Mouse (Mus musculus) adrenal gland, adult 8-10 months (tissue): ENCODE measurements around the gene Fam151a. TPM values are rescaled to one million over a fixed set of nuclear protein-coding genes. Genes with fewer than 3 reads are reported as not detected.
"Not testable (repeated sequence)": the region's sequence is repeated elsewhere in the genome, so short reads cannot be mapped to it uniquely, and the experiment has no call there.

Source experiments
- DNase-seq: peaks from one replicate; pipeline ENCODE4 v3.0.0; 2022
- total RNA-seq, 4 experiments: library from RNA; stranded (reverse); gene quantifications; 2 replicates each; pipeline ENCODE4 v1.2.4; 2022

The Fam151a gene
- total RNA-seq, 4 experiments from 2014 or later: 0.17 TPM; not detected in 3

DNA sequence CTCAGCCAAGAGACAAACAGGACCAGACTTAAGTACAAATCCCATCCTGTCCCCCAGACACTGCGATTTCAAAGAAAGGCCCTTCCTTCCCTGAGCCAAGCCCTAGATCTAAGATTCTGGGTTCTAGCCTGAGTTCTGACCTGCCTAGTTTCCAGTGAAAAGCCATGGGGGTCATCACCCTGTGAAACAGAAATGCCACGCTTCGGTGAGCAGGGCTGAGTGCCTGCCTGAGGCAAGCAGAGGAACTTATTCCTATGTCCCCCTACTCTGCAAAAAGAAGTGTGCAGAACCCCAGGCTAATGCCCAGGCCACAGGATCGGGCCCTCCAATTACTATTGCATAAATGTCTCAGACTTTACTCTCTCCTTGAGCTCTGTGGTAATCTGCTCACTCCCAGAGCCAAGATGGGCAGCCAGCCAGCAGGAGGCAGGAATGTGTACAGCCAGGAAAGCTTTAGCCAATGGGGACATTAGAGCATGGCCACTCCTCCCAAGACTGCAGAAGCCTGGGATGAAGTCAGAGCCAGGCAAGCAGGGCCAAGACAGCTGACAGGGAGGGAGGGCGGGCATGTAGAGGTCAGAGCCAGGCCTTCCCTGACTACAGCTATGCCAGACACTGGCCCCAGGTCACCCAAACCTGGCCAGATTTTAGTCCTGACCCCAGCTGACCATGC, 44.6 kb downstream of the Fam151a start:
- peak; percentile 96 for DNase-seq

DNA sequence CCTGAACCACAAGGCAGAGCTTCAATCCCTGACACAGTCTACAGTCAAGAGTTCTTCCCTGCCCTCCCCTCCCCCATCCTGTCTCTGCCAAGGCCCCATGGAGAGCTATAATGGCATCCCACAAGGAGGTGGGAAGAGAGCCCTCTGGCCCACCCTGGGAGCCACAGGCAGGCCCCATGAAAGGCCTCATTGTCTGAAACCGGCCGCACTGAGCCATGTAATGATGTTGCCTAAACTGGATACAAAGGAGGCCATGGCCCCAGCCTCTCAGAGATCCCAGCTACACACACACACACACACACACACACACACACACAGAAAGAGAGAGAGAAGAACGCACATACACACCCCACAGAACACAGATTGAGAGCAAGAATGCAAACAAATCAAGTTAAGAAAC, 46.4 kb downstream of the Fam151a start:
- no peak for DNase-seq

DNA sequence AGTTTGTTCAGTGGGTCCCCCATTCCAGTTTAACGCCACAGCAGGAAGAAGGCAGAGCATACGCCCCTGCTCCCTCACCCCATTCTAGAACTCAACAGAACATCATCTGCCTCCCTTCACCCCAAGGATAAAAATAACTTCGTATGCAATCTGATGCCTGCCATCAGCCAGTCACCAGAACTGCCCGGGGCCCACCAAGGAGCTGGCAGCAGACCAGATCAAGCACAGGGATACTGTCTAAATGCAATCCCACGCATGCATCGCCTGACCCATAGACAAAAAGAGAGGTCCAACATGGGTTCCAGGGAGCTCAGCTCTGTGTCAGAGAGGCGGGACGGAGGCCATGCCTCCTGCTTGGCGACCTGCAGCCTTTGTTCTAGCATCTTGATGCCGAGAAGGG, 49.4 kb downstream of the Fam151a start:
- DNase-seq: no peak

DNA sequence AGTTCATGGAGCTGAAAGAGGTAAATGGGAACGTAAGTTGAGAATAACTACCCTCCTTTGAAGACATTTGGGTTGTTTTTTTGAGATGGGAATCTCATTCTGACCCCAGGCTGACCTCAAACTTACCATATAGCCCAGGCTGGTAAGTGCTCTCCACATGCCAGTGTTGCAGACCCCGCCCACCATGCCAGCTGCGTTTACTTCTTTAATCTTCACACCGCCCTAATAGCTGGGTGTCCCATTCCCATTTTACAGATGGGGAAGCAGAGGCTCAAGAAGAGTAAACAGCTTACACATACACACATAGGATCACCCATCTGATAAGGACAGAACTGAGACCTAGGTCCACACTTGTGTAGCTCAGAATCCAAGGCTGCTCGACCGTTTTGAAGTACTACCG, 51.1 kb downstream of the Fam151a start:
- no peak for DNase-seq

DNA sequence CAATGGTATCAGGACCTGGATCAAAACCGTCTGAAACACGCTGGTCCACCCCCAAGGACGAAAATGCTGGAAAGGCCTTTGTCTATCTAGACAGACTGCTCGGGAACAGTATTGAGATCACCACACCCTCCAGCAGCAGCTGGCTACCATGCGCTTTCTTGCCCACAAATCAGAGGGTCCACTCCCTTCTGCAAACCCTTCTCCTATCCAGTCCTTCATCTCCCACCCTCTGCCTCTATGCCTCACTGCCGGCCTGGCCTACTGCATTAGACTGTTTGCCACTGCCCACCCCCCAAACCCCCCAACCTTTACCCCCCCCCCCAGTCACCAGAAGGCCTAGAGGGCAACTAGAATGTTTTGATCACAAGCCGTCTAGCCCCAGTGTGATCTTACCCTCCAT, 51.7 kb downstream of the Fam151a start:
- no peak for DNase-seq

DNA sequence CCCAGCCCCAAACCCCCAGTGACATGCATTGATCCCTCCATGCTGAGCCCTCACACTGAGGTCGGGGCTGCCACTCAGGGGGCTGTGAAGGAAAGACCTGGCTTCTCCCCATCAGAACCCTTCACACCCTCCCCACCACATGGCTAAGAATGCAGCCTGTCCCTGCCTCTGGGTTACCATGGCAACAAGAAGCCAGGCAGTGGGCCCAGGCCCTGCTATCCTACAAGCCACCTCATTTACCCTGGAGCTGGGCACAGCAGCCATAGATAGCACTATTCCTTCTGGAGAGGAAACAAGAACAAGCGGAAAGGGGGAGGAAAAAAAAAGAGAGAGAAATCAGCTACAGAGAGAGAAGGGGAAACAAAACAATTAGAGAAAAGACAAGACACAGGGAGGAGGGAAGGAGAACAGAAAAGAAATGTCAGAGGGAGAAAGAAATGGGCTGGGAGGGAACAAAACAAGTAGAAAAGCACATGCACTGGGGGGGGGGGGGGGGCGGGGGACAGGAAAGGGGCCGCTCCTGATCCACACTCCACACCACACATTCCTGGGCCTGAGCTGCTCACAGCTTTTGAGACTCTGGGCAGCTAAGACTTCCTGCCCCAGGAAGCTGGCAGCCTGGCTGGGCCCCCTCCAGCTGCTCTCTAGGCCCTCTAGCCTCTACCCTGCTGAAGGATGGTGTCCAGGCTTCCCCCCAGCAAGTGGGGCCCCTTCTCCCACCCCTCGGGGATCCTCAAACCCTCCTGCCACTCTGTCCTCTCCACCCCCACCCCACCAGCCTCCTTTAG, 52.3 kb downstream of the Fam151a start:
- no peak for DNase-seq

DNA sequence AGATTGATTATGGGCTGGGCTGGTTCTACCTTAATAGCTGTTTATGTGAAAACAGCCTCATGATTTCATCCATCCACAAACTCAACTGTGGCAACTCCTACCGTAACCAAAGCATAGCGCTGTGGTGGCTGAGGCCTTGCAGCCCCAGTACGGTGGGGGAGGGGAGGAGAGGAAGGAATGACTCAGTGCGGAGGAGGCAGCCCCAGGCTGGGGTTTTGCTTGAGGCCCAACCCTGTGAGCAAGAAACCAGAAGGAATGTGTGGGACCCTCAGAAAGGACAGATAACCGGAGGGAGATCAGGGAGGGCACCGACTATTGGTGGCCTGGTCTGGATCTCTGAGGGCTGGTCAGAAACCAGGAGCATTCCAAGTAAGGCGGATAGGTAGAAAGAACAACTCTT, 54.1 kb downstream of the Fam151a start:
- DNase-seq: no peak

DNA sequence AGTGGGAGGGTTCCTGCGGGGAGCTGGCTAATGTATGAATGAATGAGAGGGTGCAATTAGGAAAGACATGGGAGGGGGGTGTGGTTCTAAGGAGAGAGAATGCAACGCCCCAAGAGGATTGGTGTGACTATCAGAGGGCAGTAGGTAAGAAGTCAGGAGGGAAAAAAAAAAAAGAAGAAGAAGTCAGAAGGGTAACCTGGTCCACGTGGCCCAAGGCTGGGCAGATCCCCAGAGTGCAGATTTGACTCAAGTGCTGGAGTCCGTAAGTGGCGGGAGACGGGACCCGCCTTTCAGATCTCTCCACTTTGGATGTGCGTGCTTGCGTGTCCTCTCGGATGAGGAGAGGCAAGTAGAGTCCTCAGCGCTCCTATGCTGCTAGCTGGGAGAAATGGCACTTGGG, 54.9 kb downstream of the Fam151a start:
- DNase-seq: no peak

DNA sequence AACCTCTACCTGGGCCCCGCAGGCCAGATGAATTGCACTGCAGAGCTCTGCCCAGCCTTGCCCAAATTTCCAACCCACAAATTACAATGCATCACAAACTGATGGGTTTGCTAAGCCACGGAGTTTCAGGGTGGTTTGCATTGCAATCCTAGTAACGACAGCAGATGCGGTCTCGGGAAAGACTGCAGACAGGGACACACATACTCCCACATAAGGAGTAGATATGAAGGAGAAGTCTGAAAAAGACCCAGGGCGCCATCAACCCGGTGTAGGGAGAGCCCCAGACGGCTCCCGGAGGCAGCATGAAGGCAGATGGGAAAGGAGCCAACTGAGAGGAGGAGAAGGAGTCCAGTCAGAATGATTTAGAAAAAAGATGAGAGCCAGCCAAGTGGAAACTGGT, 56.0 kb downstream of the Fam151a start:
- DNase-seq: no peak

DNA sequence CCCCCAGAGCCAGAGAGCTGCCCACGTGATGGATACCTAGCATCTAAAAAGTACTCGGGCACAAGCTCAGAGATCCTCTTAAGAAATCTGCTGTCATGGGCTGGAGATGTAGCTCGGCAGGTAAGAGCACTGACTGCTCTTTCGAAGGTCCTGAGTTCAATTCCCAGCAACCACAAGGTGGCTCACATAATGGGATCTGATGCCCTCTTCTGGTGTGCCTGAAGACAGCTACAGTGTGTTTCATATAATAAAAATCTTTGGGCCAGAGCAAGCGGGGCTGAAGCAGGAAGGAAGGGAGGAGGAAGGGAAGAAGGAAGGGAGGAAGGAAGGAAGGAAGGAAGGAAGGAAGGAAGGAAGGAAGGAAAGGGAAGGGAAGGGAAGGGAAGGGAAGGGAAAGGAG, 56.5 kb downstream of the Fam151a start:
- not testable (repeated sequence) for DNase-seq

DNA sequence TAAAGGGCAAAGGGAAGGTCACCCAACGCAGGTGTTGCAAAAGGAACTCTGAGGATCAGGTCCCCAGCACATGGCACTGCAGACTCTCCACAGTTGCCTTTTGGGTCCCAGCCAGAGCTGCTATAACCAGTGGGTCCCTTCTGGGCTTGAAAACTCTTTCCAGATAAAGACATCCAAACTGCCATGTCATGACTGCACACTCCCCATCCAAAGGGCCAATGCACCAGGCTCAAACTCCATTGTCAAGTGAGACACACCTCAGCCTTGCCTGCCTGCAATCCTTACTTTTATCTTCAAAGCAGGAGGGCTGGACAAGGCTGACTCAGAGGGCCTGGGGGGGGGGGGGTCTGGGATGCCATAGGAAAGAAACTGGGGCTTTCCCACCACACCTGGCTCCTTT, 57.2 kb downstream of the Fam151a start:
- no peak for DNase-seq

DNA sequence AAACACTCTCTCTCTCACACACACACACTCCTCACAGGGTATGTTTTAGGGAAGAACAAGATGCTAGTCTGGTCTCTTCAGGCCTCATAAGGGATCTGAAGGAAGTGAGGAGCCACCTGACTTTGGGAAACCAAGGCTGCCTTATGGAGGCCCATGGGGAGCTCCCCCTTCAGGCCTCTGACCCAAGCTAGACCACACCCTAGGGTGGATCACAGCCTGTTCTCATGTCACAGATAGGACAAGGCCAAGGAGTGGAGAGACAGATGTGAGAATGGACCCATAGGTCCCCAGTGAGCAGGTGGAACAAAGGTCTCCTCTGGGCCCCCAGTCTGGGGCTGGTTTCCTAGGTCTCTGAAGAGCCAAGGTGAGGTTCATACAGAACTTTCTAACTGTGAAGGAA, 58.6 kb downstream of the Fam151a start:
- DNase-seq: no peak

DNA sequence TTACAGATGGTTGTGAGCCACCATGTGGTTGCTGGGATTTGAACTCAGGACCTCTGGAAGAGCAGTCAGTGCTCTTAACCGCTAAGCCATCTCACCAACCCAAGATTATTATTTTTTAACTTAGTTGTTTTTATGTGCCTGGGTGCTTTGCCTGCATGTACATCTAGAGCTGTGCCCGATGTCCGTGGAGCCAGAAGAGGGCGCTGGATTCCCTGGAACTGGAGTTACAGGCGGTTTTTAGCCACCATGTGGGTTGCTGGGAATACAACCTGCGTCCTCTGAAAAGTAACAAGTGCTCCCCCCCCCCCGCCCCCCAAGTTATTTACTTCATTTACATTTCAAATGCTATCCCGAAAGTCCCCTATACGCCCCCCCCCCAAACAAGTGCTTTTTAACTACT, 60.1 kb downstream of the Fam151a start:
- DNase-seq: not testable (repeated sequence)

DNA sequence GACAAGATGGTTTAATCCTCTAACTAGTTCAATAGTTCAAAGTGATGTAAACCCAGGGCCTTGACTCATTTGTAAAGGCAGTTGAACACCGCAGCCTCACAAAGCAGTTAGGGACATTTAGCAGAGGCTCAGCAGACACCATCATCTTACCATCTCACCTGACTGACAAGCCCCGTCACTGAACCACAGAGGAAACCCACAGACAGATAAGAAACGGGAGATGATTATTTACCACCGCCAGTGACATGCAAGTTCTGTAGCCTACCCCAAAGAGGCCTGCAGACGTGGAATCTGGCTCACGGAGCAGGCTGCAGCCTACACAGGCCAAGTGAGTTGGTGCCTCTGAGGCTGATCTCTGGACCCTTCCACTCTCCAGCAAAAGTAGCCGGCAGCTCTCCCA, 60.6 kb downstream of the Fam151a start:
- DNase-seq: no peak

DNA sequence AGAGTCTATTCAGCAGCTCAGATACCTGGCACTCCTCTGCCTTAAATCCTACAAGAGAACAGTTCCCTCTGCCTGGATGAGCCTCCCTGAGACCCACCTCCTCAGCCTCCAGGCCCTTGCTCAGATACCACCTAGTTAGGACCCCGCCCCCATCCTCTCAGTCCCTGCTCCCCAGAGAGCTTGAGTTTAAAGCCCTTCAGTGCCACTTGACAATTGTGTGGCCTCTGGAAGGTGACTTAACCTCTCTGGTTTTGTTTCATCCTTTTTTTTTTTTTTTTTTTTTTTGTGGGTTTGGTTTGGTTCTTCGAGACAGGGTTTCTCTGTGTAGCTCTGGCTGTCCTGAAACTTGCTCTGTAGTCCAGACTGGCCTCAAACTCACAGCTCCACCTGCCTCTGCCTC, 61.6 kb downstream of the Fam151a start:
- no peak for DNase-seq

Other genes with a start within 250 kb of the Fam151a start
- under 1 TPM in 1 of 4 experiments, not detected in 3; 0.45 TPM for gene Bsnd, start 241.6 kb upstream of the Fam151a start, total RNA-seq
- gene Dhcr24, start 172.9 kb upstream of the Fam151a start, total RNA-seq: 100 to 1,000 TPM in 2 of 4 experiments, 10 to 100 TPM in 2; 77.6 to 360 (median 221) TPM
- gene Lexm, start 116.6 kb upstream of the Fam151a start, total RNA-seq: not detected
- gene Ttc22, start 111.5 kb upstream of the Fam151a start, total RNA-seq: under 1 TPM in 1 of 4 experiments, not detected in 3; 0.10 TPM
- gene Pars2, start 82.8 kb upstream of the Fam151a start, total RNA-seq: 1 to 10 TPM; 5.7 to 9.5 (median 8.5) TPM
- gene Ttc4, start 54.9 kb upstream of the Fam151a start, total RNA-seq: 10 to 100 TPM; 24.6 to 40.1 (median 29.1) TPM
- gene Mroh7, start 3.0 kb upstream of the Fam151a start, total RNA-seq: 1 to 10 TPM; 1.0 to 5.1 (median 3.2) TPM
- gene Acot11, start 71.1 kb downstream of the Fam151a start, total RNA-seq: 10 to 100 TPM in 3 of 4 experiments, 1 to 10 TPM in 1; 7.7 to 65.3 (median 27.8) TPM
- 100 to 1,000 TPM in 2 of 4 experiments, 10 to 100 TPM in 2; 70.3 to 121 (median 101) TPM for gene Ssbp3, start 176.8 kb downstream of the Fam151a start, total RNA-seq